Mouse (Mus musculus) B cell, adult 67 days (primary cell): ENCODE results near the gene Keap1. TPM values are rescaled to one million over a fixed set of nuclear protein-coding genes. Genes with fewer than 3 reads are reported as not detected.

Source experiments
- total RNA-seq, 2 experiments: library from RNA; stranded (reverse); gene quantifications; 4 replicates each; pipeline ENCODE4 v1.2.4; 2023

Gene Keap1
- total RNA-seq = 10 to 100 TPM; 30.9 to 43.4 TPM

GRCm38 (mm10) chr9:21238733-21239464 lies at the start of gene Keap1:
TSS of gene Keap1 (minus strand) at chr9:21239361.

GRCm38 (mm10) chr9:21287571-21288402 lies 48.6 kb upstream of the Keap1 start, which contains the start of gene Kri1:
TSS of gene Kri1 (minus strand) at chr9:21287969.

GRCm38 (mm10) chr9:21265000-21265561 lies 25.9 kb upstream of the Keap1 start, which contains the start of gene Atg4d:
TSS of gene Atg4d (plus strand) at chr9:21265293.

GRCm38 (mm10) chr9:21248326-21248725 lies 9.2 kb upstream of the Keap1 start, which contains the start of gene S1pr5:
TSS of gene S1pr5 (minus strand) at chr9:21248443.

Other genes with a start within 250 kb of the Keap1 start
- gene Mrpl4, start 236.6 kb downstream of the Keap1 start, total RNA-seq = 10 to 100 TPM; 54.8 to 56.5 TPM
- gene Icam1, start 223.4 kb downstream of the Keap1 start, total RNA-seq = 10 to 100 TPM; 58.0 TPM
- gene Icam4, start 210.0 kb downstream of the Keap1 start, total RNA-seq = under 1 TPM in 1 of 2 experiments, not detected in 1; 0.73 TPM
- gene Icam5, start 207.3 kb downstream of the Keap1 start, total RNA-seq = under 1 TPM; 0.18 to 0.29 TPM
- 1 to 10 TPM in 1 of 2 experiments, not detected in 1; 2.0 TPM for gene Zglp1, start 172.3 kb downstream of the Keap1 start, total RNA-seq
- gene Gm49373, start 166.3 kb downstream of the Keap1 start, total RNA-seq = 1 to 10 TPM; 2.0 to 2.3 TPM
- gene Fdx1l, start 165.7 kb downstream of the Keap1 start, total RNA-seq = 10 to 100 TPM; 27.0 to 29.9 TPM
- gene Gm38431, start 147.4 kb downstream of the Keap1 start, total RNA-seq = 10 to 100 TPM in 1 of 2 experiments, 1 to 10 TPM in 1; 7.7 to 10.6 TPM
- 100 to 1,000 TPM; 109 to 117 TPM for gene Raver1, start 147.4 kb downstream of the Keap1 start, total RNA-seq
- 10 to 100 TPM; 64.0 to 68.8 TPM for gene Tyk2, start 108.1 kb downstream of the Keap1 start, total RNA-seq
- gene Cdc37, start 89.4 kb downstream of the Keap1 start, total RNA-seq = 100 to 1,000 TPM; 103 to 110 TPM
- 10 to 100 TPM; 10.2 to 10.4 TPM for gene Pde4a, start 73.6 kb downstream of the Keap1 start, total RNA-seq
- under 1 TPM; 0.30 to 0.35 TPM for gene S1pr5, start 9.1 kb upstream of the Keap1 start, total RNA-seq
- gene Atg4d, start 25.9 kb upstream of the Keap1 start, total RNA-seq = 10 to 100 TPM; 55.8 to 57.5 TPM
- gene Kri1, start 48.6 kb upstream of the Keap1 start, total RNA-seq = 100 to 1,000 TPM; 151 to 153 TPM
- 10 to 100 TPM; 28.0 to 33.7 TPM for gene Cdkn2d, start 52.0 kb upstream of the Keap1 start, total RNA-seq
- gene Ap1m2, start 73.0 kb upstream of the Keap1 start, total RNA-seq = 1 to 10 TPM; 2.7 to 2.9 TPM
- 100 to 1,000 TPM; 368 to 370 TPM for gene Slc44a2, start 81.3 kb upstream of the Keap1 start, total RNA-seq
- 100 to 1,000 TPM; 135 to 155 TPM for gene Ilf3, start 128.5 kb upstream of the Keap1 start, total RNA-seq
- 10 to 100 TPM; 74.8 TPM for gene Qtrt1, start 172.5 kb upstream of the Keap1 start, total RNA-seq
- 100 to 1,000 TPM; 224 to 230 TPM for gene Dnm2, start 185.5 kb upstream of the Keap1 start, total RNA-seq